ENCODE assay signal across 9 mouse cellular contexts in the genomic region with DNA sequence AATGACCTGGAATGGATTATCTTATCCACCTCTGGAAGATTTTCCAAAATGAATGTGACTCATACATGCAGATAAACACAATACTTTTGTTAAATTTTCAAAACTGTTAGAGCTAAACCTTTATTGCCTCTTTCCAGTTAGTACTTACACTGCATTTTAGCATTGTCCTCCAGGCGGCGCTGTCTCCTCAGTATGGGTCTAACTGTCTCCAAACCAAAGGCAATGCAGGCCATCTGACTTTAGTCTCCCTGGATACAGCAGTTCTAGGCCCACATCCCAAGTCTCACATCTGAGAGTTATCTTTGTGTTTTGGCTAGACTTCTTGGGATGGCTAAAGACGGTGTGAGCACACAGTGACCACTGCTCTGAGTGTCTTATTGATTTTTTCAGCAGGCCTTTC.
A peak's percentile ranks its signal among the peaks of the same experiment; 100 is the strongest.
DNase-seq lines count a peak whose midpoint lies in the region; ATAC-seq and TF ChIP-seq lines count a peak whose summit lies in the region.
"Had no signal": no experiment of that assay in that cellular context is flagged by ENCODE, and none has a peak within 500 bp of the region (broad histone marks: within the 10 kb centered on the region; RNA-seq: fewer than 3 reads in every experiment).

No protein-coding gene starts in this region.

- peak; percentile 71 to 77 for DNase-seq in CD8-positive naive resting alpha-beta T cell, adult 2 months (ENCODE audit: low read depth in 2 of 2, low spot score in 2 of 2)
- peak; percentile 66 for DNase-seq in ZHBTc4 (ENCODE audit: low read depth, low spot score)
- peak; percentile 87 to 92 for DNase-seq in cerebellum, postnatal 25 days
- DNase-seq in gastrocnemius, postnatal 25 days: peak; percentile 21
- DNase-seq in layer of hippocampus, adult 11-12 months (ENCODE audit: low spot score): peak; percentile 80
- peak; percentile 55 for DNase-seq in lung, postnatal 0 days (ENCODE audit: low spot score)
- peak; percentile 87 for DNase-seq in right cerebral cortex, postnatal 14 days
- DNase-seq in urinary bladder, postnatal 25 days (ENCODE audit: low spot score): peak; percentile 68

- H3K36me3 ChIP-seq in lung, postnatal 0 days (ENCODE audit: insufficient read depth, low read length): no peaks in the 10 kb centered on the region
- H3K36me3 ChIP-seq: hindbrain, embryonic 15.5 days had no signal

- TF ChIP-seq EP300 in lung, postnatal 0 days (IDR thresholded peaks at IDR 0.05): no peak

- H3K4me1 ChIP-seq in lung, postnatal 0 days (ENCODE audit: insufficient read depth, low read depth, low read length): no peaks in the 10 kb centered on the region
- H3K4me1 ChIP-seq: hindbrain, embryonic 15.5 days had no signal

- no peaks in the 10 kb centered on the region for H3K27me3 ChIP-seq in lung, postnatal 0 days (replicated peaks; ENCODE audit: insufficient read depth, low read length)
- H3K27me3 ChIP-seq: hindbrain, embryonic 15.5 days had no signal

- 18% methylated on average over 3 of the region's 3 CpGs for WGBS in lung, postnatal 0 days

- ATAC-seq in lung, postnatal 0 days: no peak

- H3K4me3 ChIP-seq in lung, postnatal 0 days (ENCODE audit: low read depth, low read length): no peak overlapping the region
- H3K4me3 ChIP-seq: hindbrain, embryonic 15.5 days had no signal

- H3K4me2 ChIP-seq in lung, postnatal 0 days (replicated peaks; ENCODE audit: low read depth, low read length): no peak overlapping the region
- H3K4me2 ChIP-seq: hindbrain, embryonic 15.5 days had no signal

- no peaks in the 10 kb centered on the region for H3K9me3 ChIP-seq in lung, postnatal 0 days (ENCODE audit: low read length)
- H3K9me3 ChIP-seq: hindbrain, embryonic 15.5 days had no signal

- H3K9ac ChIP-seq in lung, postnatal 0 days (replicated peaks; ENCODE audit: low read depth): no peak overlapping the region
- H3K9ac ChIP-seq: hindbrain, embryonic 15.5 days had no signal

- no peak overlapping the region for H3K27ac ChIP-seq in lung, postnatal 0 days (ENCODE audit: low read length)
- H3K27ac ChIP-seq: hindbrain, embryonic 15.5 days had no signal

- peak; percentile 86 for TF ChIP-seq CTCF in lung, postnatal 0 days (IDR thresholded peaks at IDR 0.05)

Comparison
In these comparisons a context has a peak if more than half of its experiments do, and no peak if none do; other contexts are left out.
1. DNase-seq: peak in every context shown above with its lines; median percentile 90 in cerebellum, postnatal 25 days; 87 in right cerebral cortex, postnatal 14 days; 80 in layer of hippocampus, adult 11-12 months; 74 in CD8-positive naive resting alpha-beta T cell, adult 2 months; 68 in urinary bladder, postnatal 25 days; 66 in ZHBTc4; 55 in lung, postnatal 0 days; 21 in gastrocnemius, postnatal 25 days.